Mouse (Mus musculus): Measurements from ENCODE around the gene Cacna1a. TPM values are rescaled to one million over a fixed set of nuclear protein-coding genes. Genes with fewer than 3 reads are reported as not detected.

The Cacna1a gene
- polyA plus RNA-seq, 1 experiment from 2014 or later, result 6.6 TPM

DNA sequence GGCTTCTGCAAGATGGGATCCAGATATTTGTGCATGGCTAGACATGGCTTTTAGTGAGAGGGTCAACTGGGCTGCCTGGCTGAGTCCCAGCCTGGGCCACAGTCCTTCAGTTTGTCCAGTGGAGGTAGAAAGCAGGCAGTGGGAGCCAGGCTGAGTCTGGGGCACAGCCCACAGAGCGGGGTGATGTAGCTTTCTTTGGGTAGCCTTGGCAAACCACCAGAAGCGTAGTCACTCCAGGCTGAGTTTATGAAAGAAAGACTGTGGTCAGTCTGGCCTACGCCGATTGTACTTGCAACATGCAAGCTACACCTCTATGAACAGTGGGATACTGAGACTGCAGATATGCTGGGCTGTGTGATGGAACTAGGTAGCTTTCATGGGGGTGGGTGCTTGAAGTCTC, 94.8 kb downstream of the Cacna1a start:
- H3K9ac ChIP-seq (ENCODE audit: low read depth, low read length), result no peak overlapping the region
- TF ChIP-seq CTCF (IDR thresholded peaks at IDR 0.05; ENCODE audit: low read depth), result no peak
- H3K9me3 ChIP-seq (replicated peaks; ENCODE audit: low read length), result no peaks in the 10 kb centered on the region
- H3K27ac ChIP-seq, result no peak overlapping the region
- WGBS, result 93% methylated on average over 4 of the region's 4 CpGs
- H3K4me2 ChIP-seq (ENCODE audit: low read length), result no peak overlapping the region
- no peaks in the 10 kb centered on the region for H3K27me3 ChIP-seq (ENCODE audit: insufficient read depth, low read length)
- no peaks in the 10 kb centered on the region for H3K4me1 ChIP-seq (replicated peaks; ENCODE audit: insufficient read depth, low read length)
- H3K36me3 ChIP-seq (ENCODE audit: insufficient read depth, low read length), result no peaks in the 10 kb centered on the region
- ATAC-seq (replicated peaks; ENCODE audit: low FRiP score, low read depth) (no peak), DNase-seq (ENCODE audit: low spot score) (no peak)
- H3K4me3 ChIP-seq (replicated peaks; ENCODE audit: low read depth, low read length), result no peak overlapping the region

DNA sequence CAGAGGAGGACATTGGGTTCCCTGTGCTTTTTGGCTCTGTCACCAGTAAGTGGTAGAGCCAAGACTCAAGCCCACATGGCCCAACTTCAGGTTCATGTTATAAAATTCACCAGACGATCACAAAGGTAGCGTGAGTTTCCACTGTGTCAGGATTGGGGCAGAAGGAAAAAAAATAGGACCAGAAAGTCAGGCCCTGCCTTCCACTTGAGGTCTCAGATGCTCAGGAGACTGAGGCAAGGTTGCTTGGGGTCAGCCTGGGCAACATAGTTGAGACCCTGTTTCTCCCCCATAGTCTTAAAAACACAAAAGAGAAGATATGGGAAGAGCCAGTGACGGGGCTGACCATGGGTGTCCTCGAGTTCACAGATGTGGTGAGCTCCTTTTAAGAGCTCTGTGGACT, 97.1 kb downstream of the Cacna1a start:
- WGBS, result 80% methylated on average over 4 of the region's 4 CpGs
- no peaks in the 10 kb centered on the region for H3K36me3 ChIP-seq (ENCODE audit: insufficient read depth, low read length)
- H3K27ac ChIP-seq, result no peak overlapping the region
- H3K4me1 ChIP-seq (replicated peaks; ENCODE audit: insufficient read depth, low read length), result no peaks in the 10 kb centered on the region
- H3K4me2 ChIP-seq (ENCODE audit: low read length), result no peak overlapping the region
- TF ChIP-seq CTCF (IDR thresholded peaks at IDR 0.05; ENCODE audit: low read depth), result no peak
- ATAC-seq (replicated peaks; ENCODE audit: low FRiP score, low read depth) (no peak), DNase-seq (ENCODE audit: low spot score) (no peak)
- H3K4me3 ChIP-seq (replicated peaks; ENCODE audit: low read depth, low read length), result no peak overlapping the region
- no peaks in the 10 kb centered on the region for H3K9me3 ChIP-seq (replicated peaks; ENCODE audit: low read length)
- no peaks in the 10 kb centered on the region for H3K27me3 ChIP-seq (ENCODE audit: insufficient read depth, low read length)
- H3K9ac ChIP-seq (ENCODE audit: low read depth, low read length), result no peak overlapping the region

DNA sequence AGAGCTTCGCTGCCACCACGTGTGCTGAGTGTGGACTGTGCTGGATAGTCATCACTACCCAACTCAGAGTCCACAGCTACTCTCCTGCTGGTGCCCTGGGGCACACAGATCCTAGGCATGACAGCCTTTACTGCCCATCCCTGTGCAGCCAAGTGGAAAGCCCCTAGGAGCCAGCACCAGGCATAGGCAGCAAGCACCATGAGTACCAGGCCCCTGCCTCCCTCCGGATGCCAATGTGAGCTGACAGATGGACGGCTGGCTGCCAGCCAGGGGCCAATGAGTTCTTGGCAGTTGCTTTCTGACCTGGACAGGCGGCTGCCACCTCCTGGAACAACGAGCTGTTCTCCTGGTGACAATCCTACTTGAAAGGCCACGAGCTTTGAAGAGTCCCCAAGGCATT, 97.6 kb downstream of the Cacna1a start:
- no peak for TF ChIP-seq CTCF (IDR thresholded peaks at IDR 0.05; ENCODE audit: low read depth)
- WGBS, result 63% methylated on average over 7 of the region's 7 CpGs
- Histone ChIP-seq H3K9ac (ENCODE audit: low read depth, low read length) (no peak overlapping the region), H3K36me3 (ENCODE audit: insufficient read depth, low read length) (no peaks in the 10 kb centered on the region), H3K4me1 (replicated peaks; ENCODE audit: insufficient read depth, low read length) (no peaks in the 10 kb centered on the region), H3K27ac (no peak overlapping the region), H3K4me3 (replicated peaks; ENCODE audit: low read depth, low read length) (no peak overlapping the region), H3K9me3 (replicated peaks; ENCODE audit: low read length) (no peaks in the 10 kb centered on the region), H3K27me3 (ENCODE audit: insufficient read depth, low read length) (no peaks in the 10 kb centered on the region), H3K4me2 (ENCODE audit: low read length) (no peak overlapping the region)
- no peak for DNase-seq (ENCODE audit: low spot score)
- ATAC-seq (replicated peaks; ENCODE audit: low FRiP score, low read depth), result no peak

DNA sequence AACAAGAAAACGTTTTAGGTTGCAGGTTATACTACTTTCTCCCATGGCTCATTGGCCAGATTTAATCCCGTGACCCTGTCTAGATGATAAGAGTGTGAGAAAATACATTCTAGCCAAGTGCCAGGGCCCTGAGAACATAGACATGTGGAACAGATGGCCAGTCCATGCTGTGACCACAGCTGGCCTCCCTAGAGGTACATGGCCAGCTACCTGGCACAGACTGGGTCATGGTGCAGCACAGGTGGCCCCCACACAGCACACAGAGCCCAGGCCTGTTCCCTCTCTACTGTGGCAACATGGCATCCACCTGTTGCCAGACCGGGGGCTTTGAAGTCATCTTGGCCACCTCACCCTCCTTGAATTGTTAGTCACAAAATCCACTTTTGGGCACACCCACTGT, 101.0 kb downstream of the Cacna1a start:
- H3K27ac ChIP-seq, result no peak overlapping the region
- ATAC-seq (replicated peaks; ENCODE audit: low FRiP score, low read depth) (no peak), DNase-seq (ENCODE audit: low spot score) (no peak)
- no peak overlapping the region for H3K4me3 ChIP-seq (replicated peaks; ENCODE audit: low read depth, low read length)
- H3K9ac ChIP-seq (ENCODE audit: low read depth, low read length), result no peak overlapping the region
- H3K27me3 ChIP-seq (ENCODE audit: insufficient read depth, low read length), result no peaks in the 10 kb centered on the region
- no peaks in the 10 kb centered on the region for H3K4me1 ChIP-seq (replicated peaks; ENCODE audit: insufficient read depth, low read length)
- WGBS, result 76% methylated on average over 3 of the region's 3 CpGs
- no peak for TF ChIP-seq CTCF (IDR thresholded peaks at IDR 0.05; ENCODE audit: low read depth)
- H3K9me3 ChIP-seq (replicated peaks; ENCODE audit: low read length), result no peaks in the 10 kb centered on the region
- H3K36me3 ChIP-seq (ENCODE audit: insufficient read depth, low read length), result no peaks in the 10 kb centered on the region
- H3K4me2 ChIP-seq (ENCODE audit: low read length), result no peak overlapping the region

DNA sequence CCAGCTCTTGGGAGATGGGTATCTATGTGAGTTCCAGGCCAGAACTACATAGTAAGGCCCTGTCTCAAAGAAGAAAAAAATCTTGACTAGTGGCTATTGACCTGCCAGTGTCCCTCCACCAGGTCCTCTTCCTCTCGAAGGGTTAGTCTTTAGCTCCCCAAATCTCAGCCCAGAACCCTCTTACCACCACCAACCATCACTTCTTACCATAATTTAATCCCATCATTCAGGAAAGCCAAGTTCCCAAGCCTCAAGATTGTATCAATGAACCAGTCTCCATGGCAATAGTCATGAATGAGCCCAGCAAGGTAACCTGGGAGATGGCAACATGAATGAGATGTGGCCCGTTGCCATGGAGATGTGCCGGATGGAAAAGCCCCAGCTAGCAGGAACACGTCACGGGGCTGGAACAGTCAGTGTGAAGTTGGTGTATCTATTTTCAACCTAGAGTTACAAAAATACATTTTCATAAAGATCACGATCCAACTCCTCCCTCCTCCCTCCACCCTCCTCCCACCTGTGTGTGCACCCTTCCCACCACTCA, 106.4 kb downstream of the Cacna1a start:
- Histone ChIP-seq H3K27ac (no peak overlapping the region), H3K4me1 (replicated peaks; ENCODE audit: insufficient read depth, low read length) (no peaks in the 10 kb centered on the region), H3K36me3 (ENCODE audit: insufficient read depth, low read length) (no peaks in the 10 kb centered on the region), H3K9ac (ENCODE audit: low read depth, low read length) (no peak overlapping the region), H3K4me3 (replicated peaks; ENCODE audit: low read depth, low read length) (no peak overlapping the region), H3K9me3 (replicated peaks; ENCODE audit: low read length) (no peaks in the 10 kb centered on the region), H3K4me2 (ENCODE audit: low read length) (no peak overlapping the region), H3K27me3 (ENCODE audit: insufficient read depth, low read length) (no peaks in the 10 kb centered on the region)
- no peak for TF ChIP-seq CTCF (IDR thresholded peaks at IDR 0.05; ENCODE audit: low read depth)
- ATAC-seq (replicated peaks; ENCODE audit: low FRiP score, low read depth) (no peak), DNase-seq (ENCODE audit: low spot score) (no peak)
- WGBS, result 86% methylated on average over 6 of the region's 6 CpGs

DNA sequence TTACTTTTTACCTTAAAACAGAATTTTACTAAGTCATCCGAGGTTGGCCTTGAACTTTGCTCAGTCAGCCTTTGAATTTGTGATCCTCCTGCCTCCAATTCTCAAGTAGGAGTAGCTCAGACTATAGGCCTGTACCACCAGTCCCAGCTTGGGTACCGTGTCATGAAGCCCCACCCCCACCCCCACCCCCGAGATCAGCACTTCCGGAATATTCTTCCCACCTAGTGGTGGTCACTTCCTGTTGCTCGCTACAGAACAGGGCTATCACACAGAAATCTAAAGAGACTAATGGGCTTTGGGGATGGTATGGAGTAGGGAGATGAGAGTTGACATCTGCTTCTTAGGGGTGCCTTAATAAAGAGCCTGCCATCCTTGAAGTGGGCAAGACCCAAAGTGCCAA, 112.9 kb downstream of the Cacna1a start:
- TF ChIP-seq CTCF (IDR thresholded peaks at IDR 0.05; ENCODE audit: low read depth), result no peak
- Histone ChIP-seq H3K9me3 (replicated peaks; ENCODE audit: low read length) (no peaks in the 10 kb centered on the region), H3K4me1 (replicated peaks; ENCODE audit: insufficient read depth, low read length) (no peaks in the 10 kb centered on the region)

DNA sequence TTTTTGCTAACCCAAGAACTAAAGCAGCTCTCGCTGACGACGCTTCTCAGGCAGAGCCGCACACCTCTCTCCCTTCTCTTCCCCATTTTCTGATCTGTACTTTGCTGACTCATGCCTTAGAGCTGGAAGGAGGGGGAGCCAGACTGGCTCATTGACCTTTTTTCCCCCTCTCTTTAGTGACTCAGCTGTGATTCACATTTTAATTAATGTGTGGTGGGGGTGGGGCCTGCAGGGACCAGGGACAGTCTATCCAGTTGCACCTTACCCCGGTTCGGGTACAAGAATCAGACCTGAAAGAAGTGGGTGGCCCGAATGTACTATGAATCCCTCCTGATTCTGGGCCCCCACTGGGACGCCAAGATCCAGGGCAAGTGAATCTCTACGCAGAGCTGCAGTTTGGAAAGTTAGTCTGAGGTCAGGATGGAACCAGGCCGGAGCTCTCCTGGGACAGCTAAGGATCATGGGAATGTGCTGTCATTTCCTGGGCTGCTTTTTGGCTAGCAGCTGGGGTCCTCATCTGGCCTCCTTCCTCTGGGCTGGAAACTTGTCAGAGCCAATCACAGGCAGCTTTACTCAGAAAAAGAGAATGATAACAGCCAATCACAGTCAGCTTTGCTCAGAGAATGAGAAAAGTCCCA, 113.5 kb downstream of the Cacna1a start:
- DNase-seq (ENCODE audit: low spot score), result peak; percentile 4
- H3K27ac ChIP-seq, result no peak overlapping the region
- H3K4me2 ChIP-seq (ENCODE audit: low read length), result no peak overlapping the region
- H3K4me3 ChIP-seq (replicated peaks; ENCODE audit: low read depth, low read length), result no peak overlapping the region
- no peaks in the 10 kb centered on the region for H3K4me1 ChIP-seq (replicated peaks; ENCODE audit: insufficient read depth, low read length)
- no peaks in the 10 kb centered on the region for H3K27me3 ChIP-seq (ENCODE audit: insufficient read depth, low read length)
- TF ChIP-seq CTCF (IDR thresholded peaks at IDR 0.05; ENCODE audit: low read depth), result no peak
- H3K9me3 ChIP-seq (replicated peaks; ENCODE audit: low read length), result no peaks in the 10 kb centered on the region
- no peaks in the 10 kb centered on the region for H3K36me3 ChIP-seq (ENCODE audit: insufficient read depth, low read length)
- 75% methylated on average over 10 of the region's 10 CpGs for WGBS
- no peak overlapping the region for H3K9ac ChIP-seq (ENCODE audit: low read depth, low read length)
- ATAC-seq (replicated peaks; ENCODE audit: low FRiP score, low read depth), result no peak

More for the DNA sequence above, 112.9 kb downstream of the Cacna1a start:
- H3K4me2 ChIP-seq (ENCODE audit: low read length), result no peak overlapping the region
- H3K9ac ChIP-seq (ENCODE audit: low read depth, low read length), result no peak overlapping the region
- no peak for DNase-seq (ENCODE audit: low spot score)
- H3K36me3 ChIP-seq (ENCODE audit: insufficient read depth, low read length), result no peaks in the 10 kb centered on the region
- H3K4me3 ChIP-seq (replicated peaks; ENCODE audit: low read depth, low read length), result no peak overlapping the region
- H3K27ac ChIP-seq, result no peak overlapping the region
- no peak for ATAC-seq (replicated peaks; ENCODE audit: low FRiP score, low read depth)
- H3K27me3 ChIP-seq (ENCODE audit: insufficient read depth, low read length), result no peaks in the 10 kb centered on the region
- 62% methylated on average over 5 of the region's 5 CpGs for WGBS
